Mouse (Mus musculus): ENCODE data around the gene Fbxl13.

GRCm38 (mm10) chr5:21468100-21468499 is 177.3 kb downstream of the Fbxl13 start:
- no peak for TF ChIP-seq POLR2A (IDR thresholded peaks at IDR 0.05; ENCODE audit: borderline replicate concordance, extremely low read depth, low read depth, low read length)
- TF ChIP-seq CTCF (IDR thresholded peaks at IDR 0.05; ENCODE audit: insufficient read depth, low read length) = no peak
